Mouse (Mus musculus): ENCODE measurements at regions not wholly inside any gene's neighbourhood (a gene's known extent, or its start where the extent isn't known, plus 50 kb on each side); places are given as distances from the start of the nearest gene placed in this dataset.

DNA sequence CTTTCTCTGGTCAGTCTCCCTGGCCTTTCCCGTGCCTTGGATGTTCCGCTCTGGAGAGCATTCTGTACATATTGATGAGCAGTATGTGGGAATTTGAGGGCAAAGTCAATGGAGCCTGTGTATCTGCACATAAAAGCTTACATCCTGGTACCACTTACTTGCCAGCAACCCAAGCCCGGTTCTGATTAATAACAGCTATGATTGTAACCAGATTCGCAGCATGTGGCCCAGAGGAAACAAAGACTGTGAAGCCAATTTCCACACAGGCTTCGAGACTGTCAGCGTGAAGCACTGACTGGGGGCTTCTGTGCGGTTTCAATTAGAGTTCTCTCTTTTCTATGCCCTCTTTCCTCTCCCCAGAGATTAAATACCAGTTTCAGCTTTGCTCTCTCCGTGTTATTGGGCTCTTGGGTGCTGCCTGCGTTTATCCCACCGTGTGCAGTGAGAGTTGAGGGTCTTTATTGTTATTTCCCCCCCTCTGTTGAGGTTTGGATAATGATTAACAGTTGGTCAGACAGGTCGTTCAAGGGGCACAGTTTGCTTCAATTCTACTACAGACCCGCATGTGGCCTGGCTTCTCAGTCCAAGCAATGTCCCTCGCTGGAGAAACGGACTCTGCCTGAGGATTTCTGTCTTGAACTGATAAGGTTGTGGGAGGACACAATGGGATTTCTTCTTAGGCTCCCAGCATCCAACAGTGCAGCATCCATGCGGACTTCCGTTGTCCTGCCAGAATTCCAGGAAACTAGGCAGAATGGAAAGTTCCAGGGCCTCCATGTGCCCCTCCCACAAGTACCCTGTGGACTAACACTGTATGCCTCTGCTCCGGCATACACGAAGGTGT, 229.6 kb downstream of the Hace1 start:
- TF ChIP-seq POLR2A (IDR thresholded peaks at IDR 0.05; ENCODE audit: borderline replicate concordance, extremely low read depth, insufficient read depth, insufficient read length), result no peak
- 17% methylated on average over 18 of the region's 18 CpGs for WGBS
- peak overlapping the region; percentile 12; the same call in 1 of the 2 replicates for H3K9ac ChIP-seq (ENCODE audit: low read depth, low read length, severe bottlenecking)
- H3K36me3 ChIP-seq (ENCODE audit: control insufficient read depth, insufficient read depth, low read length), result no peaks in the 10 kb centered on the region
- H3K4me2 ChIP-seq (replicated peaks; ENCODE audit: low read depth, low read length, severe bottlenecking), result peak overlapping the region; percentile 30; the same call in 1 of the 2 replicates
- no peak overlapping the region; the same call in 1 of the 2 replicates for H3K4me3 ChIP-seq (replicated peaks; ENCODE audit: low read length)
- DNase-seq (ENCODE audit: low spot score), result peak; percentile 68
- H3K9me3 ChIP-seq (ENCODE audit: control insufficient read depth, low read length), result no peaks in the 10 kb centered on the region
- peak; percentile 39; the same call in 1 of the 2 replicates for ATAC-seq (ENCODE audit: low FRiP score, low read depth)
- H3K27me3 ChIP-seq (ENCODE audit: control insufficient read depth, insufficient read depth, low read length), result no peaks in the 10 kb centered on the region
- H3K27ac ChIP-seq (replicated peaks; ENCODE audit: low read depth, low read length), result peak overlapping the region; percentile 33; the same call in 1 of the 2 replicates
- H3K4me1 ChIP-seq (ENCODE audit: control insufficient read depth, insufficient read depth, low read length), result peaks cover 22% of the 10 kb centered on the region

DNA sequence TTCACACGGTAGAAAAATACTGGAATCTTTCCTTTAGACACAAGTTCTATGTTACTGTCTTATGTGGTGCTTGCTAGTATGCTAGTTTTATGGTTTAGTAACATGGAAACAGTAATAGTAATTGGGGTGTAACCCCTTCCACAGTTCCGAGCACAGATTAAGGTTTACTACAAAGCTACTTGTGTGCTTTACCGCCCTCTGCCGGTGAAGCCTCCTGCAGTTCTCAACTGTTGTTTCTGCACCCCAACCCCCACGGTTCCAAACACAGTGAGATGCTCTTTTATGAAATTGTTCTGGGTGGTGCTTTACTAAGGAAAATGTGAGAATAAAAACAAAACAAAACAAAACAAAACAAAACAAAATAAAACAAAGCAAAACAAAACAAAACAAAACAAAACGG, 234.3 kb downstream of the Hace1 start:
- Histone ChIP-seq H3K4me3 (replicated peaks; ENCODE audit: low read length) (no peak overlapping the region), H3K27ac (replicated peaks; ENCODE audit: low read depth, low read length) (no peak overlapping the region), H3K4me1 (ENCODE audit: control insufficient read depth, insufficient read depth, low read length) (peaks cover 22% of the 10 kb centered on the region), H3K4me2 (replicated peaks; ENCODE audit: low read depth, low read length, severe bottlenecking) (no peak overlapping the region), H3K27me3 (ENCODE audit: control insufficient read depth, insufficient read depth, low read length) (no peaks in the 10 kb centered on the region), H3K9me3 (ENCODE audit: control insufficient read depth, low read length) (no peaks in the 10 kb centered on the region), H3K9ac (ENCODE audit: low read depth, low read length, severe bottlenecking) (no peak overlapping the region), H3K36me3 (ENCODE audit: control insufficient read depth, insufficient read depth, low read length) (no peaks in the 10 kb centered on the region)
- WGBS, result 49% methylated on average over 6 of the region's 6 CpGs
- peak; percentile 60 for DNase-seq (ENCODE audit: low spot score)
- TF ChIP-seq POLR2A (IDR thresholded peaks at IDR 0.05; ENCODE audit: borderline replicate concordance, extremely low read depth, insufficient read depth, insufficient read length), result no peak
- no peak for ATAC-seq (ENCODE audit: low FRiP score, low read depth)

DNA sequence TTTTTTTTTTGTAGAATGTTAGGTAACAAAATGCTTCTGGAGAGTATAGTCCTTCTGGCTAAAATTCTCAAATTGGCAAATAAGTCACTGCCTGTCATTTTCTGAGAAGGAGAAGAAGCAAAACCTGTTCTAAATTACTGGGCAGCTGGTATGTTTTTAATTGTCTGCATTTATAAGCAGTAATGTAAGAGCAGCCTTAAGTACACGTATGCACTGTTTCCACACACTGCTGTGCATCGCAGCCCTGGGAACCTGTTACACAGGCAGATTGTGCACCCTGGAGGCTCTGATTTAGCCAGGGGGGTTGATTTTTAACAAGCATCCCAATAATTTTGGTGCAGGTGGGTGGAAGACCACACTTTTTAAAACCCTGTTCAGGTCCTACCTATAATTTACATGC, 236.2 kb downstream of the Hace1 start:
- Histone ChIP-seq H3K9ac (ENCODE audit: low read depth, low read length, severe bottlenecking) (no peak overlapping the region), H3K27me3 (ENCODE audit: control insufficient read depth, insufficient read depth, low read length) (no peaks in the 10 kb centered on the region), H3K4me2 (replicated peaks; ENCODE audit: low read depth, low read length, severe bottlenecking) (no peak overlapping the region), H3K4me1 (ENCODE audit: control insufficient read depth, insufficient read depth, low read length) (peaks cover 11% of the 10 kb centered on the region), H3K9me3 (ENCODE audit: control insufficient read depth, low read length) (no peaks in the 10 kb centered on the region), H3K36me3 (ENCODE audit: control insufficient read depth, insufficient read depth, low read length) (no peaks in the 10 kb centered on the region), H3K4me3 (replicated peaks; ENCODE audit: low read length) (no peak overlapping the region), H3K27ac (replicated peaks; ENCODE audit: low read depth, low read length) (no peak overlapping the region)
- 4% methylated on average over 2 of the region's 2 CpGs for WGBS
- ATAC-seq (ENCODE audit: low FRiP score, low read depth), result peak; percentile 71; the same call in 1 of the 2 replicates
- TF ChIP-seq POLR2A (IDR thresholded peaks at IDR 0.05; ENCODE audit: borderline replicate concordance, extremely low read depth, insufficient read depth, insufficient read length), result no peak
- DNase-seq (ENCODE audit: low spot score), result no peak

DNA sequence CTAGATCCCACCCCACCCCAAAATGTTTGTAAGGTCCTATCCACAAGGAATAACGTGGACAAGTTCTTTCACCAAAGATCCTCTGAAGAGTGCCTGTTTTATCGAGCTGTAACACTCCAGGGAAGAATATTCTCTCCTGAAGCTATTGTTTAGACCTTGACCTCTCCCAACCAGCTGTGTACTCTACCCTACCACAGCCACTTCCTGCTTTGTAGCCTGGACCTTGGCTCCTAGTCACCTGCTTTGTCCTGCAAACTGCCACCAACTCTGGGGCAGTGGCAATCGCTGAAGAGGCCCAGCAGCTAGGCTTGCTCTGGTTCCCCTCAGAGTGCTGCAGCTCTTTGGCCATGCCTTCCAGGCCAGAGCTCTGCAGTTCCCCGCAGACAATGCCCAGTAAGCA, 239.1 kb downstream of the Hace1 start:
- Histone ChIP-seq H3K9ac (ENCODE audit: low read depth, low read length, severe bottlenecking) (no peak overlapping the region), H3K27ac (replicated peaks; ENCODE audit: low read depth, low read length) (no peak overlapping the region), H3K36me3 (ENCODE audit: control insufficient read depth, insufficient read depth, low read length) (no peaks in the 10 kb centered on the region), H3K9me3 (ENCODE audit: control insufficient read depth, low read length) (no peaks in the 10 kb centered on the region), H3K4me1 (ENCODE audit: control insufficient read depth, insufficient read depth, low read length) (peaks cover 13% of the 10 kb centered on the region), H3K27me3 (ENCODE audit: control insufficient read depth, insufficient read depth, low read length) (no peaks in the 10 kb centered on the region), H3K4me2 (replicated peaks; ENCODE audit: low read depth, low read length, severe bottlenecking) (no peak overlapping the region), H3K4me3 (replicated peaks; ENCODE audit: low read length) (no peak overlapping the region)
- ATAC-seq (ENCODE audit: low FRiP score, low read depth), result no peak
- TF ChIP-seq POLR2A (IDR thresholded peaks at IDR 0.05; ENCODE audit: borderline replicate concordance, extremely low read depth, insufficient read depth, insufficient read length), result no peak
- DNase-seq (ENCODE audit: low spot score), result no peak
- WGBS, result 85% methylated on average over 4 of the region's 4 CpGs

DNA sequence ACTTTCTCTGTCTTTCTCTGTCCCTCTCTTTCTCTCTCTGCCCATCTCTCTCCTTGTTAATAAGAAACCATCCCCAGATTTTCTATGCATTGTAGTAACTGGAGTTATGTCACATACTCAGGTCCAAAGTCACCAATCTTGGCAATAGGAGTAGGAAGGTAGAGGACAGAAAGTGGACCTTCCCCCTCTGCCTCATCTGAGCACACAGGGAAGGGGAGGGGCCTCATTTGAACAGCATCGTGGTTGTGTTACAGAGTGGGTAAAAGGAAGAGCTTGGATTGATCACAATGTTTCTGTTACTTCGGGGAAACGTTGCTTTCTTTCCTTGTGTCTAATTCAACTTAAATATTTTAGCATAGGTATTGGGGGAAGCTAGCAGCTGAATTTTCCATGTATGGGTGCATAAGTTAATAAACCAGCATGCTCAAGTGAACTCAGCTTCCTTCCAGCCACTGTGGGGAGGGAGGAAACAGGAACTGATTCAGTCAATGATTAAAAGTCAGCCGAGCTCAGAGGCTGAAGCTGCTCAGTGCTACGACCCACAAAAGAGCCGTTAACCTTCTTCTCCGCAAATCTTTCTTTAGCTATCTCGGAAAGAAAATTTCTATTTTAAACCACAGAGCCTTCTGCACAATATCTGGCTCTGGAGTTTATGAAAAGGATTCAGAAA, 243.5 kb downstream of the Hace1 start:
- Histone ChIP-seq H3K27ac (replicated peaks; ENCODE audit: low read depth, low read length) (no peak overlapping the region), H3K27me3 (ENCODE audit: control insufficient read depth, insufficient read depth, low read length) (no peaks in the 10 kb centered on the region)
- WGBS, result 47% methylated on average over 8 of the region's 8 CpGs

More for the DNA sequence above, 243.5 kb downstream of the Hace1 start:
- no peak for ATAC-seq (ENCODE audit: low FRiP score, low read depth)
- H3K9ac ChIP-seq (ENCODE audit: low read depth, low read length, severe bottlenecking), result no peak overlapping the region
- H3K36me3 ChIP-seq (ENCODE audit: control insufficient read depth, insufficient read depth, low read length), result no peaks in the 10 kb centered on the region
- no peak for TF ChIP-seq POLR2A (IDR thresholded peaks at IDR 0.05; ENCODE audit: borderline replicate concordance, extremely low read depth, insufficient read depth, insufficient read length)
- H3K4me1 ChIP-seq (ENCODE audit: control insufficient read depth, insufficient read depth, low read length), result 0 out of 2 replicates have a peak, but pooled peaks cover 2% of the 10 kb centered on the region
- no peak overlapping the region for H3K4me3 ChIP-seq (replicated peaks; ENCODE audit: low read length)
- DNase-seq (ENCODE audit: low spot score), result no peak
- no peak overlapping the region for H3K4me2 ChIP-seq (replicated peaks; ENCODE audit: low read depth, low read length, severe bottlenecking)
- no peaks in the 10 kb centered on the region for H3K9me3 ChIP-seq (ENCODE audit: control insufficient read depth, low read length)
